Mouse (Mus musculus) ES-E14 (cell line): ENCODE measurements at regions not wholly inside any gene's neighbourhood (a gene's known extent, or its start where the extent isn't known, plus 50 kb on each side); places are given as distances from the start of the nearest gene placed in this dataset.

Experiments used
- HCFC1 ChIP-seq: IDR thresholded peaks from 2 replicates; pipeline ENCODE4 v1.6.1; 2012; ENCODE audit warnings: low read length, inconsistent platforms, borderline replicate concordance; ENCODE audit not compliant: insufficient read depth
- MAFK ChIP-seq: IDR thresholded peaks from 2 replicates; pipeline ENCODE4 v1.6.1; 2014; ENCODE audit warnings: mild to moderate bottlenecking, low read depth, low read length, inconsistent platforms; ENCODE audit not compliant: insufficient read depth
- ZC3H11A ChIP-seq: IDR thresholded peaks from 2 replicates; pipeline ENCODE4 v1.6.1; 2012; ENCODE audit warnings: low read depth, mild to moderate bottlenecking, inconsistent platforms, low read length, borderline replicate concordance
- ZNF384 ChIP-seq: IDR thresholded peaks from 2 replicates; pipeline ENCODE4 v1.6.1; 2012; ENCODE audit warnings: low read depth, low read length, inconsistent platforms

DNA sequence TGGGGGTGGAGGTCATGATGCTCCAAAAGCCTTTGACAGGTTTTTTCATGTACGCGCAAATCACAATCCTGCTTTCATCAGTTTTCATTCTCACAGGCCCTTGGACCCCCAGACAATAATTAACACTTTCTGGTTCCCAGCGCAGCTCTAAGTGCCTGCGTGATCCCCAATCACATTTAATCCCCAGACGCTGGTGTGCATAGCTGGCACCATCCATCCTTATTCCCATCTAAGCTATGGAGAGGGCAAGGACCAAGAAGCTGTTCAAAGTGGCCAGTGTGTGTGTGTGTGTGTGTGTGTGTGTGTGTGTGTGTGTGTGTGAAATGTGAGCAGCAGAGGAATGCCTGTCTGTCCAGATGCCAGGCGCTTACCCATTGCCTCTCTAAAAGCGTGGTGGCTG lies 68.7 kb upstream of the Polg start:
- no peak for TF ChIP-seq ZNF384
- TF ChIP-seq ZC3H11A: no peak
- TF ChIP-seq MAFK: no peak
- no peak for TF ChIP-seq HCFC1
